Mouse (Mus musculus) thymus, adult 2 months (tissue): ENCODE data around the gene Nppa.

ENCODE experiments used
- CTCF ChIP-seq: fragments of 200-500 bp; IDR thresholded peaks from 2 replicates; pipeline ENCODE4 v1.5.1; 2012; ENCODE audit warnings: mild to moderate bottlenecking, control low read depth, low read length, moderate library complexity, borderline replicate concordance; ENCODE audit not compliant: control insufficient read depth, poor library complexity, insufficient read depth; ENCODE audit errors: extremely low read depth
- POLR2A ChIP-seq: fragments of 200-500 bp; IDR thresholded peaks from 2 replicates; pipeline ENCODE4 v1.6.1; 2012; ENCODE audit warnings: mild to moderate bottlenecking, low read length, control low read depth, moderate library complexity; ENCODE audit not compliant: control insufficient read depth, poor library complexity, insufficient read depth; ENCODE audit errors: extremely low read depth

DNA sequence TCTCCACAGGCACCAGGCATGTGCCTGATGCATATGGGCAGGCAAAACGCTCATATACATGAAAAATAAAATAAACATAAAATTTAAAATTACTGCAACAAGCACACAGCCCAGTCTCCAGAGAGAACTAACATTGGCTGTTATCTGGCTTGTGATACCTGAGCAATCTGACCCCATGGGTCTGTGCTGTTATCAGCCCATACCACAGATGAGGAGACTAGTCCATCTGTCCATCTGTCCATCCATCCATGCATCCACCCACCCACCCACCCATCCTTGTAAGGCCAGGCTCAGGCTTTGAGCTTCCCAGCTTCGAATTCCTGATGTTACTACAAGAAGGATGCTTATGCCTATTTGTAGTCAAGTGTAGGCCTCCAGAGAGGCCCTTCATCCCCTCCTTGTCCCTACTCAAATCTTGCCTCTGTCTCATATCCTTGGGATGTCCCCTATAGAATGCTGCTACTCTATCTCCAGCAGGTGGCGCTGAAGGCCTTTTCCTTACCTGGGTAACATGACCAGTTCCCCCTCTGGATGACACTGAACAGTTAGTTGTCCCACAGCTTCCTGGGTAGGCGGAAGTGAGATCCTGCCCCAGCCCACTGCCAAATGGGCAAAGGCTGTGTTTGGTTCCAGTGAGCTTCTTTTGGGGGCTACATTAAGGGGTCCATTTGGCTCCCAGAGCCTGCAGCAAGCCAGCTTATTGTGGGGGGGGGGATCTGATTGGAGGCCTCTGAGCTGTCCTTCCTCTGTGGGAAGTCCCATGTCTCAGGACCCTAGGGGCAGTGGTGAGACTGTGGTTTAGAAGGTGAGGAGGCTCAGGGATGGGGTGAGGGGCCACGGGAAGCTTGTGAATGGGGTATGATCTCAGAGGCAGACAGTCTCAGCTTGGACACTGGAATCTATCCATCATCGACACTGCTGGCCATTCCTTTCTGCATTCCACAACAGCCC, 40.4 kb upstream of the Nppa start:
- peak; percentile 43; the same call in 1 of the 2 replicates for TF ChIP-seq CTCF
- TF ChIP-seq POLR2A = no peak
